Mouse (Mus musculus) granulocyte monocyte progenitor cell, adult 5-6 weeks (primary cell): ENCODE results near the gene Abcg3. TPM values are rescaled to one million over a fixed set of nuclear protein-coding genes. Genes with fewer than 3 reads are reported as not detected.
"Not testable (repeated sequence)": the region's sequence is repeated elsewhere in the genome, so short reads cannot be mapped to it uniquely, and the experiment has no call there.

Source experiments
- ATAC-seq: replicated peaks from 2 replicates; pipeline ENCODE4 v1.8.0; 2016; ENCODE audit warnings: mild to moderate bottlenecking, moderate TSS enrichment, inconsistent platforms; ENCODE audit not compliant: poor library complexity, severe bottlenecking
- total RNA-seq, 2 experiments: library from RNA; stranded (forward) in 1 of 2; stranded (reverse) in 1 of 2; fragments of 200-712, 200-1000 nt in 1 of 2; fragments of >200 nt in 1 of 2; fragmentation: Nextera tagmentation in 1 of 2; gene quantifications; 2 replicates each; pipeline ENCODE4 v1.2.3; 2014 to 2017

Gene Abcg3
- total RNA-seq (2014; fragmentation: Nextera tagmentation) = 0.13 and 1.1 TPM in 2 replicates
- 0.52 and 0.65 TPM in 2 replicates for total RNA-seq (2017)

- ATAC-seq = peak; percentile 83
These were observed at the start of gene Abcg3 for GRCm38 (mm10) chr5:104982535-104982934. Gene Abcg3, minus strand, starts transcription at chr5:104982718.

DNA sequence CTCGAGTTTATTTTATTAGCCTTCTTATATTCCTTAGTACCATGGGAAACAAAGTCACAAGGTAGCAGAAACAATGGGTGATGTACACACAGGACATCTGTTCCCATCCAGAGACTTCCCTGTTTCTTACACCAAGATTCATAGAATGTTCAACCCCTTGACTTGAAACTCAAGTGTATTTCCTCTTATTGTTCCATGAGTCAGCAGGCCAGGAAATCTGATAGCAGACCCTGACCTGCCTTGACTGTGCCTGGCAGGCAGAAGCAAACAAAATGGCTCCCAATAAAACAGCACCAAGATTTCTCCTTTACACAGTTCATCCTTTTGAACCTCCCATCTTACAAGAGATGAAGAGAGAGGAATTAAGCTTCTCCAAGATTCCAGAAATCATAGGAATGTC lies 30.0 kb upstream of the Abcg3 start:
- peak; percentile 33; the same call in 1 of the 2 replicates for ATAC-seq

DNA sequence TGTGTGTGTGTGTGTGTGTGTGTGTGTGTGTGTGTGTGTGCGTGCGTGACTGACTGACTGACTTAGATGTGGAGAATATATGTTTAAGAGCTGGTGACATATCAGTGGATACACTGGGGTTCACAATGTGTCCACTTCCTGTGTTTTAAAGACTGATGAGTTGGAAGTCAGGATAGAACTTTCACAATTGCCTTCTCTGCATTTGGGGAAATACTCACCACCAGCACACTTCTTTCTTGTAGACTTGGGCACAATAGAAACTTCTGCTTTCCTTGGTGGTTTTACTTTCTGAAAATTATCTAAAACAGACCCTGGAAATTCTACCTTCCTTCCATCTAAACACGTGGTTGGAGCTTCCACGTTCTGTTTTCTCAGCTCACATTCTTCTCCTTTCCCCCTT lies 29.1 kb upstream of the Abcg3 start:
- ATAC-seq = peak; percentile 84

GRCm38 (mm10) chr5:105010376-105010775 lies 27.9 kb upstream of the Abcg3 start:
- ATAC-seq = no peak

GRCm38 (mm10) chr5:104989411-104989810 lies 6.9 kb upstream of the Abcg3 start:
- no peak for ATAC-seq

DNA sequence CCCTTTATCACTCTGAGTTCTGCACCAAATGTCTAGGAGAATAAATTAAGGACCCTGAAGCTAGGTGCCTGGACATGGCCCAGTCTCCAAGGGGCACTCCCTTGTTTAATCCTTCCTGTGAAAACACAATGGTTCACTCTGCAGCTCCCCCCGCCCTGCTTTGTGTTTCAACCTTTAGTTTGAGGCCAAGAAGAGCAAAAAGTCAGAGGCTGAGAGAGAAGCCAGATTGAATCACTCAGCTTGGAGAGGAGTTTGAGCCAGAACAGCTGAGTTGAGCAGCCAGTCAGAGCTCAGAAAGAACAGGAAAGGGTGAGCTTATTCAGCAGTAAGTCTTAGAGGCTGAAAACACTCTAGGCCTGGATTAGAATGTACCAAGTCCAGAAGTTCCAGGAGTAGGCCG lies 5.5 kb upstream of the Abcg3 start:
- ATAC-seq = no peak

DNA sequence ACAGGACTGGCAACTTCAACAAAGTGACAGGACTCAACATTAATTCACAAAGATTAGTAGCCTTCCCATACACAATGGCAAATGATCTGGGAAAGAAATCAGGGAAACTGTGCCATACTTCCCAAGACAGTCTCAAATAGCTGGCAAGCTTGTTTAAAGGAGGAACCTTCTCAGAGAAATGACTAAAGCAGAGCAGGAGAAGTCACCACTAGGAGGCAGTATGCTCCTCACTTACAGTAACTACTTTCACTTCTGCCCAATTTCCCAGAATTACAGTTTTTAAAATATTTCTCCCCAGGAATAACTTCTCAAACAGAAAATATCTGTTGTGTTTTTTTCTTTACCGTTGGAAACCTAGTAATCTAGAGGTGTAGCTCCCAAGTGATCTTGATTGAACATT lies 4.2 kb upstream of the Abcg3 start:
- ATAC-seq = peak; percentile 80

- peak; percentile 65 for ATAC-seq
These were observed 3.4 kb downstream of the Abcg3 start for GRCm38 (mm10) chr5:104979040-104979513.

- ATAC-seq = peak; percentile 95
These were observed 24.3 kb downstream of the Abcg3 start for GRCm38 (mm10) chr5:104958141-104958793.

GRCm38 (mm10) chr5:104955208-104955607 lies 27.3 kb downstream of the Abcg3 start:
- ATAC-seq = no peak

DNA sequence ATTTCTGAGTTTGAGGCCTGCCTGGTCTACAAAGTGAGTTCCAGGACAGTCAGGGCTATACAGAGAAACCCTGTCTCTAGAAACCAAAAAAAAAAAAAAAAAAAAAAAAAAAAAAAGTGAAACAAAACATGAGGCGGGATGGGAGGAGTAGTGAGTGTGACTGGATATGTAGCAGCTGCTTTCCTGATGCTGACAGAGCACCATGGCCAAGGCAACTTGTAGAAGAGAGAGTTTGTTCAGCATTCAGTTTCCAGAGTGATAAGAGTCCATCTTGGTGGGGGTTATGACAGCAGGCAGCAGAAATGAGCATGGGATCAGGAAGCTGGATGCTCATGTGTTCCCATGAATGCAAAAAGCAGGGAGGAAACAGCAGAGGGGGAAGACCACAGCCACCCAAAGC lies 35.6 kb downstream of the Abcg3 start:
- no peak for ATAC-seq

- ATAC-seq = no peak
These were observed 48.4 kb downstream of the Abcg3 start for GRCm38 (mm10) chr5:104934148-104934547.

DNA sequence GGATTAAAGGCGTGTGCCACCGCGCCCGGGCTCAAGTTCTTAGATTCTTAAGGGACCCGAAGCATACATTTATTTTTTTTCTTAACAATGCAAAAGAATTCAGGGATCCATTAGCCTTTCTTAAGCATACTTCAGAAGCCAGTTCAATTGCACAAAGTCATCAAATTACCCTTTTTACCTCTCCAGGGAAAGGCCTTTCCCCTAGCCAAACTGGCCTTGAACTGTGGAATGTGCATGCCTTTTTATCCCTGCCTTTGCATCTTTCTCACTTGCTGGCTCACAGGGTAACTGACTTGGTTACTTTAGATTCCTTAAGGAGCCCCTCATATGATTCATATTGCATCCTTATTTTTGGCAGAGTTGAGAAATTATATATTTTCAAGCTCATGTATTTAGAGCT lies 76.0 kb downstream of the Abcg3 start:
- ATAC-seq = not testable (repeated sequence)

Other genes starting within 250 kb of the Abcg3 start
- 8.4 and 8.7 TPM in 2 replicates for gene Zfp951, start 122.6 kb downstream of the Abcg3 start, total RNA-seq (2014; fragmentation: Nextera tagmentation)
- 5.3 and 8.1 TPM in 2 replicates for gene Zfp951, start 122.6 kb downstream of the Abcg3 start, total RNA-seq (2017)
- gene Gbp9, start 156.8 kb upstream of the Abcg3 start, total RNA-seq (2014; fragmentation: Nextera tagmentation) = not detected in 2 replicates
- gene Gbp9, start 156.8 kb upstream of the Abcg3 start, total RNA-seq (2017) = 0.26 and 1.9 TPM in 2 replicates
- gene Gbp8, start 156.8 kb upstream of the Abcg3 start, total RNA-seq (2014; fragmentation: Nextera tagmentation) = not detected in 2 replicates
- gene Gbp8, start 156.8 kb upstream of the Abcg3 start, total RNA-seq (2017) = 0.34 TPM in 1 of 2 replicates, not detected in the other
- not detected in 2 replicates for gene Gbp4, start 156.9 kb upstream of the Abcg3 start, total RNA-seq (2014; fragmentation: Nextera tagmentation)
- gene Gbp4, start 156.9 kb upstream of the Abcg3 start, total RNA-seq (2017) = not detected in 2 replicates